Mouse (Mus musculus) gastrocnemius, postnatal 36 days (tissue): ENCODE results near the gene Lrmda. TPM values are rescaled to one million over a fixed set of nuclear protein-coding genes. Genes with fewer than 3 reads are reported as not detected.

Experiments
- DNase-seq, 2 experiments: peaks; one replicate each; pipeline ENCODE4 v3.0.0; 2022
- intact Hi-C: fragments of 180-260 bp; cut with DNase I; formaldehyde crosslinking; loops from one replicate; pipeline ENCODE4 v1.15.1; 2025
- total RNA-seq, 2 experiments: library from RNA; stranded (reverse); gene quantifications; 2 replicates each; pipeline ENCODE4 v1.2.3; 2021

Gene Lrmda
- total RNA-seq, 2 experiments from 2014 or later, result 1.7 to 2.8 TPM

GRCm38 (mm10) chr14:22442719-22443118, 423.2 kb downstream of the Lrmda start:
- no peak for DNase-seq
- intact Hi-C loops, result loop anchor here (10.0 kb wide), 1 partner anchor 448 kb away; no protein-coding TSS in a partner anchor

- no peak for DNase-seq
- intact Hi-C loops, result loop anchor here (10.0 kb wide), 1 partner anchor 450 kb away; no protein-coding TSS in a partner anchor
Measured at GRCm38 (mm10) chr14:22444541-22444940, 425.0 kb downstream of the Lrmda start.

GRCm38 (mm10) chr14:22445161-22445821, 425.8 kb downstream of the Lrmda start:
- intact Hi-C loops, result loop anchor here (10.0 kb wide), 1 partner anchor 450 kb away; no protein-coding TSS in a partner anchor
- no peak for DNase-seq

GRCm38 (mm10) chr14:22445841-22446570, 426.5 kb downstream of the Lrmda start:
- intact Hi-C loops, result loop anchor here (10.0 kb wide), 1 partner anchor 451 kb away; no protein-coding TSS in a partner anchor
- DNase-seq, result no peak

GRCm38 (mm10) chr14:22451603-22452002, 432.1 kb downstream of the Lrmda start:
- no peak for DNase-seq
- intact Hi-C loops, result no loop called here

GRCm38 (mm10) chr14:22464314-22464713, 444.8 kb downstream of the Lrmda start:
- intact Hi-C loops, result no loop called here
- DNase-seq, result no peak

GRCm38 (mm10) chr14:22471041-22471440, 451.5 kb downstream of the Lrmda start:
- no peak for DNase-seq
- intact Hi-C loops, result no loop called here

GRCm38 (mm10) chr14:22473451-22473850, 453.9 kb downstream of the Lrmda start:
- no peak for DNase-seq
- intact Hi-C loops, result no loop called here

GRCm38 (mm10) chr14:22473991-22474390, 454.5 kb downstream of the Lrmda start:
- no peak for DNase-seq
- intact Hi-C loops, result no loop called here

- intact Hi-C loops, result no loop called here
- no peak for DNase-seq
Measured at GRCm38 (mm10) chr14:22493326-22493725, 473.8 kb downstream of the Lrmda start.

- no peak for DNase-seq
- intact Hi-C loops, result no loop called here
Measured at GRCm38 (mm10) chr14:22494290-22494689, 474.8 kb downstream of the Lrmda start.

- DNase-seq, result no peak
- intact Hi-C loops, result no loop called here
Measured at GRCm38 (mm10) chr14:22494866-22495265, 475.4 kb downstream of the Lrmda start.

- no peak for DNase-seq
- intact Hi-C loops, result no loop called here
Measured at GRCm38 (mm10) chr14:22495286-22495685, 475.8 kb downstream of the Lrmda start.

- intact Hi-C loops, result no loop called here
Measured at GRCm38 (mm10) chr14:22497636-22498131, 478.2 kb downstream of the Lrmda start.

GRCm38 (mm10) chr14:22509747-22510530, 490.4 kb downstream of the Lrmda start:
- intact Hi-C loops, result no loop called here

More at GRCm38 (mm10) chr14:22497636-22498131, 478.2 kb downstream of the Lrmda start:
- no peak for DNase-seq

GRCm38 (mm10) chr14:22510531-22510785, 490.9 kb downstream of the Lrmda start:
- no peak for DNase-seq
- intact Hi-C loops, result no loop called here

More at GRCm38 (mm10) chr14:22509747-22510530, 490.4 kb downstream of the Lrmda start:
- no peak for DNase-seq

- DNase-seq, result no peak
- intact Hi-C loops, result no loop called here
Measured at GRCm38 (mm10) chr14:22514362-22515084, 495.0 kb downstream of the Lrmda start.

- no peak for DNase-seq
- intact Hi-C loops, result no loop called here
Measured at GRCm38 (mm10) chr14:22530706-22531105, 511.2 kb downstream of the Lrmda start.

- no peak for DNase-seq
- intact Hi-C loops, result no loop called here
Measured at GRCm38 (mm10) chr14:22533501-22533900, 514.0 kb downstream of the Lrmda start.
